Mouse (Mus musculus) spleen, postnatal 4 days (tissue): ENCODE measurements around the gene Mfap2.
A peak's percentile ranks its signal among the peaks of the same experiment; 100 is the strongest.

ENCODE experiments used
- DNase-seq, 2 experiments: peaks; one replicate each; pipeline ENCODE4 v3.0.0; 2022; ENCODE audit warnings: low spot score in 2 of 2

The Mfap2 gene

DNA sequence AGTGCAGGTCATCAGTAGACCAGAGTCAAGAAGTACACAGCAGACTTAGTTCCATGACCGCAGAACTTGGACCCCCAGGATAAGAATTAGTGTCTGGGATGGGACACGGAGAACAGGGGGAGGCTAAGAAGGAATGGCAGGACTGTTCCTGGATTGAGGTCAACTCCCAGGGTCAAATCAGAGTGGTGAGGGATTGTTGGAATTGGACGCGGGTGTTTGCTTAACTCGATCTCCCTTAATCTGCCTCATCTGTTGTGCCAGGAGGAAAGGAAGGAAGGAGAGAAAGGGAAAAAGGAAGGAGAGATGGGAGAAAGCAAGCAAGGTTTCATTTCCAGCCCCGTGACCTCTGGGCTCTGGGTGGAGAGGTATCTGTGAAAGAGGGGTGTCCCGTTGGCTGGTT, at the start of gene Mfap2:
Gene Mfap2 (plus strand): TSS at position 301 of the 400 bp plus-strand sequence.
- no peak for DNase-seq

DNA sequence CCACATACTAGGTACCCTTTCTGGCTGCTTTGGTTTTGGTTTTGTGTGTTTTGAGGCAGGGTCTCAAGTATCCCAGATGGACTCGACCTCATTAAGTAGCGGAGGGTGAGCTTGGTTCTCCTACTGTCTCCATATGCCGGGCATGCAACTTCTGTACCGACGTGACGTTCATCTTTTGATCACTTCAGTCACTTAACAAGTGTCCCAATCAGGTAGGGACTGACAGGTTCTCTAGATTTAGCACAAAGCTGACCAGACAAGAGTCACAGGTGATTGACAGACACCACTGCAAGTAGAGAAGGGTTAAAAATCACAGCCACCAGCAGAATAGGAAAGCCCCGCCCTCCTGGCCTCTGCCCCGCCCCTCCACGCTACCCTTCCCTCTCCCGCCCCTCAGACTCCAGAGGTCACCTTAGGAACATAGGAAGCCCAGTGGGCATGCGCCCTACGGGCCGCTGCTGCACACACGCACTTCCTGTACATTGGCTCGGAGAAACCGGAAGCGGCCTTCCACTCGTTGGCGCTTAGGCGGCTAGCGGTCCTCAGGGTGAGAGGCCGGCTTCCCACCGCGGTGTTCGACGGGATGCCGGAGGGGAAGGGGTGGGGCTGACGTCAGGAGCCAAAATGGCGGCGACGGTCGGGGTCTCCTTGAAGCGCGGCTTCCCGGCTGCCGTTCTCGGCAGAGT, 49.3 kb upstream of the Mfap2 start, which contains the start of gene Sdhb:
Gene Sdhb (plus strand): TSS at position 423 of the 686 bp plus-strand sequence.
- peak; percentile 92 to 95 for DNase-seq

DNA sequence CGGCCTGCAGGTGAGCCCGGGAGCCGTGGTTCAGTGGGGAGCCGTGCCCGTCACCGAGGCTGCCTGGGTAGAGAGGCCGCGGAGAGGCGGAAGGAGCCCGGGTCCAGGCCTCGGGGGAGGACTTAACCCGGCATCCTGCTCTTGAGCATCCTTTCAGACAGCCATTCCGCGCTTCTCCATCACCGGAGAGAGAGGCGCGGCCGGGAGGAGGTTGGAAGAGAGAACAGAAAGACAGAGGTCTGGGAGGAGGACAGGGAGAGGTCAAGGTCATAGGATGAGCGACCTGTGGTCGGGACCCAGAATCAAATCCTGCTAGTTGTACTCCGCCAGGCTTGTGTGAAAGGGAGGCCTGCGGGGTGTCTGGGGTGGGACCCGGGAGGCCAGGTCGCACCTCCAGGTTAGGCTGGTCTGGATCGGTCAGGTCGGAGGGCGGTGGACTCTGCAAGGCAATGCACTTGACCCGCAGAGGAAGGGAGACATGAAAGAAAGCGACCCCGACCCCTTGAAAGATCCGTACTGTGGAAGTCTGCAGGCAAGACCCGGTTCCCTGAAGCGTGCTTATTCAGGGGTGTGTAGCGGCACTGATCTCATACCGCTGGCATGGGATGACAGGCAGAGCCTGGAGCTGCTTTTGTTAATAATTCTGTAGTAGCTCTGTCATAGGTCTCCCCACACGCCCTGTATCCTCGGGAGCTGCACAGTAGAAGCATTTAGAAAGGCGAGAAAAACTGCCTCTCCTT, 48.6 kb upstream of the Mfap2 start:
- peak in 1 of 2 experiments; percentile 31 for DNase-seq

DNA sequence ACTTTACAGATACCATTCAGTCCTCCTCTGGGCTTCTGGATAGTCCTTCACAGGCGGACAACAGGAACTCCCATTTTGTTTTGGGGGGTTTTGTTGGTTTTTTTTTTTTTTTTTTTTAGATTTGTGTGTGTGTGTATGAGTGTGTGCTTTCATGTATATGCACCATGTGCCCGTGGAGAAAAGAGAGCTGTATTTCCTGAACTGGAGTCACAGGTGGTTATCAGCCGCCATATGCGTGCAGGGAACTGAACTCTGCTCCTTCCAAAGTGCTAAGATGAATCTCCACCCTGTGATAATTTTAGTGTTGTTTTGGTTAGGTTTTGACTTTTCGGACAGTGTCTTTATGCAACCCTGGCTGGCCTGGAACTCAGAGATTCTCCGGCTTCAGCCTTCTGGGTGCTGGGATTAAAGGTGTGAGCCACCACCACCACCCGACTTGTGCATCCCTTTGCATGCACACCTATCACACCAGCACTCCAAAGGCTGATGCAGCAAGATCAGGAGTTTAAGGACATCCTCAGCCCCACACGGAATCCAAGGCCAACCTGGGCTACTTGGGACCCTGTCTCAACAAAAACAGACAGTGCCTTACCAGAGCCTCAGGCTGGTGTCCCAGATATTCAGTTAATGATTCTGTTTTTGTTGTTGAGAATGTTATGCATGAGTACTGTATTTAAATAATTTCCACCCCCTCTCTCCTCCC, 47.9 kb upstream of the Mfap2 start:
- no peak for DNase-seq

DNA sequence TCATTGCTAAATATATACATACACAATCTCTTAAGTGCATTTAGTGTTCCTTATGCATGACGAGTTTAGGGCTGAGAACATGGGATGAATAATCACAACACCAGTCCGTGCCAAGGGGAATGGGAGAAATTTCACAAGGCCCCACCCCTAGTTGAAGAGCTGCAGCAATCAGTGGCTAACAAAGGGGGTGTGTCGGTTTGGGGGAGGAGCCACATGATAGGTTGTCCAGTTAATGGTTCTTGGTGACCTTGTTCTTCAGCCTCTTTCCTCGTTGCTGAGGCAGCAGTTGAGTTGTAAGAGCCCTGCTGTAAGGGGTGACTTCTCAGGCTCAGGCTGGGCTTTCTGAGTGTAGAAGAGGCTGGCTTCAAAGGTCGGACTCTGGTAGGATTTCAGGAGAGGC, 47.3 kb upstream of the Mfap2 start:
- DNase-seq: peak; percentile 47 to 61

DNA sequence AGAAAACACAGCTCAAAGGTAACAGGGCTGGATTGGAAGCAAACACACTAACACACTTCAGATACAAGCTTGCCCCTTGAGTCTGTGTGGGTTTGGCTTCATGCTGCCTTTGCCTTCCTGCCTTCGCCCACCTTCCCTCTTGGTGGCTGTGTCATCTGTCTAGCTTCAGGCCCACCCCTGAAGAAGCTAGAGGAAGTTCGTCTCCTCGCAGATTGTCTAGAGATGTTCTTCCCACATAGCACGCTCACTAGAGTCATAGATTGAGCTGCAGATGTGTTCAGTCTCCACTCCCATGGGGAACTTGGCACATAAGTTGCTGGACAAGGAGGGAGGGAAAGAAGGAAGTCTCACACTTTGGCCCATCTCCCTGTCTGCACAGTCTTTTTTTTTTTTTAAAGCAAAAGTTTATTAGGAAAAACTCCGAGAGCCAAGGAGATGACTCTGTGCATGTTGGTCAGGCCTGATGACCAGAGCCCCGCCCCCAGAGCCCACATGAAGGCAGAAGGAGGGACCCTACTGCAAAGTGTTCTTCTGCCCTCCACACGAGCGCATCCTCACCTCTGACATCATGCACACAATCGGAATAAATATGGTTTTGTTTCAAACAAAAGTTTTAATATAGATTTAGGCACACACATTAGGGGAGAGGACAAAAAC, 46.1 kb upstream of the Mfap2 start:
- DNase-seq: peak in 1 of 2 experiments; percentile 59

DNA sequence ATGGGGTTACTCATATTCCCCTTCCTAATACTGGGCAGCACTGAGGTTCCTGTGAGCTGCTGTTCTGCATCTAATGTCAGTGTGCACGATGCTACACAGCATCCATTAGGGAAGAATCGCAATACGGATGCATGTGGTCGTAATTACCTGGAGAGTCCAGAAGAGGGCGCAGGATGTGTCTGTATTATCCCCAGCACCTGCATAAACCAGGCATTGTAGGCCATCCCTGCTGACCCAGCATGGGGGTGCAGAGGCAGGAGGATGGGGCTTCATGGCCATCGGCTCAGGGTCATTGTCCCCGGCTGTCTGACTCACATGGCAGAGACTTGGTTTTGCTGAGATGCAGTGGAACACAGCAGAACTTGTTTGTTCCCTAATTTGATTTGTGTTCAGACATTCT, 45.6 kb upstream of the Mfap2 start:
- peak; percentile 68 to 82 for DNase-seq

DNA sequence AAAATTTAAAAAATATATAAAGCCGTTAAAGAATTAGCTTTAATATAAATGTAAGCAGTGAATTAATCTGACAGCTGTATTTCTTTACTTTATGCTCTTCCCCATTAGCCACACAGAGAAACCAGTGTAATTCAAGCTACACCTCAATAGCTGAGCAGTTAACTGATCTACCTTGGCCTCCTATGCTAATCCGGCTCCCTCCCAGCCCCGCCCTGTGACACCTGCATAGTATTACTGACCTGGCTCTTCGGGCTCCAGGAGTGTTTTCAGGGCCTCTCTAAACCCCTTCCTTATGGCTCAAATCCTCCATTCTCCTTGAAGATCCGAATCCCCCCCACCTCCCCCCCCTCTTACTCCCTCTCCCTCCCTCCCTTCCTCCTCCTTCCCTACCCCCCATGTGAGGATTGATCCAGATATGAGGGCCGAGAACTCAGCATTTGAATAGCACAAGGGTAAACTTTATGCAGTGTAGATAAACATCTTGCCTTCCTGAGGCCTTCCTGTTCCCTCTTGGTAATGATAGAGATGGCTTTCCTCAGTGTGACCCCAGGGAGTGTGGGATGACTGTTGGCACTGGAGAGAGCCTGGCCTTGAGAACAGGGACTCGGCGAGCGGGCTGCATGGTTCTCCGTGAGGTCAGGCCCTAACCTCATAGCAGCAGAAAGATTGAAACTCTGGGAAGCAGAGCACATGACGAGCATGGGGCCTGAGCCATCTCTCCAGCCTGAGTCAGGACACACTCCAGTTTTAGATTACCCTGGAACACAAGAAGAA, 42.6 kb upstream of the Mfap2 start:
- DNase-seq: no peak

DNA sequence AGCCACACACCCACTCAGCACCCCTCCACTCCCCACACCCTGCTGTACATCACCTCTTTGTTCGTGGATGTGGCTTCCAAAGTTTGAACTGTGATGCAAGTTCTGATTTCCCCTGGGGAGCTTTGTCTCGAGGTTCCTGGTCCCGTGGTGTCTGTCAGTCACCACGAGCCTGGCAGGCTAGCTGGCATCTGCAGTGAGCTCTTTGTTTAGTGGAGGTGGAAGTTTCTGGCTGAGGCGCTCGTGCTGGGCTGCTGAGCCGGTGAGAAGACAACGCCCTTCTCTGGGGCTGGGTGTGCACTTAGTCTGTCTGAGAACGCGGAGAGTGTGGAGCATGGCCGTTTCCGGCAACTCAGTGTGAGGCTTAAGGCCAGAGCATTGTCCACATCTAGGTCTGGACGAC, 38.5 kb upstream of the Mfap2 start:
- no peak for DNase-seq

DNA sequence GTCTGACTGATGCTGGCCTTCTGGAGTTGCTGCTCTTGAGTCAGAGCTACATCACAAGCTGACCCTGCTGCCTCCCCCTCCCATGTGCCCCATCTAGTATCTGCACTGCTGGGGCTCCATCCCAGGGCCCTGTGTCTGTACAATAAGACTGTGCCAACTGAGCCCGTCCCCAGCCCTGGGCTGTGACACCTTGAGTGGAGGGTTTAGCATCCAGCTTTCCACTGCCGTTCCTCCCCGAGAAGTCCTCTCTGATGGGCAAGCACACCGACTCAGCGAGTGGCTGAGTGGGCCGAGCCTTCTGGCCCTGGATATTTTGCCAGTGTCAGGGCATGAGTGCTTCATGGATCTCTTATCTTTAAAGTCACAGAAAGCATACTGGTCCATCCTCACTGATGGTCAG, 35.8 kb upstream of the Mfap2 start:
- DNase-seq: peak in 1 of 2 experiments; percentile 56

DNA sequence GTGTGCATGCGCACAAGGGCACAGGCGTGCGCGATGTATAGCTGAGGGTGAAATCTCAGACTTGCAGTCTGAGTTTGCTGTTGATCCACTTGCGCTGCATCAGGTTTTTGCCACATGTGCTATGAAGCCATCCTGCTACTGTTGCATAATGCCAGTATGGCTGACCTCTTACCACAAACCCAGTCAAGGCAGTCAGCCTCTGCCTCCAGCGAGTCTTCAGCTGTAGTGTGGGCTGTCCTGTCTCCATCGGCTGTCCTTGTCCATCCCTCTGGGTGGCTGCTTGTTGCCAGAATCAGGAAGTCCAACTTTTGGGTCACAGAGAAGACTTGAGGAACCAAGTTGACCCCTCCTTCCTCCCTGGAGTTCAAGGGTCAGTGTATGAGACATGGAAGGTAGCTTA, 34.9 kb upstream of the Mfap2 start:
- no peak for DNase-seq

DNA sequence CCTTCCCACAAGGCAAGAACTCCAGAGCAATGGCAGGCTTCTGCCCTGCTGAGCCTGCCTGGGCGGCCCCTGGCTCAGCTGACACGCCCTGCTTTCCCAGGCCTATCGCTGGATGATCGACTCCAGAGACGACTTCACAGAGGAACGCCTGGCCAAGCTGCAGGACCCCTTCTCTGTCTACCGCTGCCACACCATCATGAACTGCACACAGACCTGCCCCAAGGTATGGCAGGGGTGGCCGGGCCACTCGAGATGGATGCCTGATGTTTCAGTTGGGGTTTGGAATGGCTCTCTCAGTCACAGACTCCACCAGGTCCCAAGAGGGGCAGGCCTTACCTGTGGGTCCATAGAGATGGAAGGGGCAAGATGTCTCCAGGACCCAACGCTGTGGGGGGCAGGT, 32.9 kb upstream of the Mfap2 start:
- peak in 1 of 2 experiments; percentile 59 for DNase-seq

DNA sequence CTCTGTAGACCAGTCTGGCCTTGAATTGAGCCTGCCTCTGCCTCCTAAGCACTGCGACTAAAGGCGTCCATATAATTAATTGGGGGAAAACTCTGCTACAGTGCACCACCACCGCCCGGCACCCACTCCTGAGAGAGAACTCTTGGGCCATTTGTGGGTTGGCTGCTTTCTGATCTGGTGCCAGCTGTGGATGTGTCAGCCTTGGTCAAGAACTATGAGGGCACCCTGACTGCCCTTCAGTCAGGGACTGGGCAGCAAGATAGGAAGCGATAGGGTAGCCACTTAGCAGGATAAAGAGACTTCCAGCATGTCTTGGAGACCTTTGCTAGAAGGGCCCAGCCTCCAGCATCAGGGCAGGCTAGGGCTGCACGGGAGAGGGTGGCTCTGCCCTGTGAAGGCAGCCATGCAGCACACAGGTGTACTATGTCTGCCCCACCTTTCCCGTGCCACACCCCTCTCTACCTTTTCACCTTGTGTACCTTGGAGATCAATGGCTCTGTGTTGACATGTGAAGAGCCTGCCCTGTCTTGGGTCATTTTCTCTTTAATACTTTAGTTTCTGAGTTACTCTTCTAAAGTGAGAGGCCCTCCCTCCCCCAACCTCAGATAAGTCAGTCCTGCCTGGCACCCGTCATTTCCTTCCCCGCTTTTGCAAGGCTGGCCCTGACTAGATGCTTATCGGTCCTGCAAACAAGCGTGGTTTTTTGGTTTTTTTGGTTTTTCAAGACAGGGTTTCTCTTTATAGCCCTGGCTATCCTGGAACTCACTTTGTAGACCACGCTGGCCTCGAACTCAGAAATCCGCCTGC, 32.1 kb upstream of the Mfap2 start:
- peak in 1 of 2 experiments; percentile 58 for DNase-seq

DNA sequence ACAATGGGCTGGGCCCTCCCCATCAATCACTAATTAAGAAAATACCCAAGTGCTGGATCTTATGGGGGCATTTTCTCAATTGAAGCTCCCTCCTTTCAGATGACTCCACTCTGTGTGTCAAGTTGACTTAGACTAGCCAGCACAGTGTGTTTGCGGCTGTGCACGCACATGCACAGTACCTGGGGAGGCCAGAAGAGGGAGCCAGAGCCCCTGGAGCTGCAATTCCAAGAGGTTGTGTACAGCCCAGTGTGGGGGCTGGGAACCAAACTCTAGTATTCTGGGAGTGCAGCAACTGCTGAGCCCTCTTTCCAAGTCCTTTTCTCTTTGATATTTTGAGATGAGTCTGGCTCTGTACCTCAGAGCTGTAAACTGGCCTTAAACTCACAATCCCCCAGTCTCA, 28.6 kb upstream of the Mfap2 start:
- DNase-seq: no peak

DNA sequence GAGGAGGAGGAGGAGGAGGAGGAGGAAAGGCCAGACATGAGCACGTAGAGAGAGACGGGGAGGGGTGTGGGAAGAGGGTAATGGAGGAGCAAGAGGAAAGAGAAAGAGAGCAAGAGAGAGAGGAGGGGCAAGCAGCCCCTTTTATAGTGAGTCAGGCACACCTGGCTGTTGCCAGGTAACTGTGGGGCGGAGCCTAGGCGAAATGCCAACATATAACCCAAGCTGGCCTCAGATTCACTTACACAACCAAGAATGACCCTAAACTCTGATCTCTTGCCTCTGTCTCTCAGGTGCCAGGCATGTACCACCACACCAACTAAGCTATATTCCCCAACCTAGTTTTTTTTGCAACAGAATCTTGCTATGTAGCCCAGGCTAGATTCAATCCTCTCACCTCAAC, 27.4 kb upstream of the Mfap2 start:
- no peak for DNase-seq

DNA sequence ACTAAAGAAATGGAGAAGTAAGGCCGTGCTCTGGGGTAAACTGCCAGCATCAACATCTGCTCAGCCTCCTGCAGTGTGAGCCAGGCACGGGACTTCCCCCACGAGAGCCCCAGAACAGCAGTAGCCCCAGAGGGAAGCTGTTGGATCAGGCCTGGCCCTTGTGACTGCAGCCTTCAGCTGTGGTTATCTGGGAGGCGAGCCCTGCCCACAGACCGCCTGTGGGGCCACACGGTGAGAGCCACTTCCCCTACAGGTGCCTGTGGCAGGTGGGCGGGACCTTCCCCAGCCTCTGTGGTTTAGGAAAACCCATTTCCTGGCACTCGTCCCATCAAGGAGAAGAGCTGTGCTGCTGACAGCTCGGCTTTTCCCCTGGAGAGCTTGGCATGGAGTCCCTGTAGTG, 26.8 kb upstream of the Mfap2 start:
- DNase-seq: peak; percentile 73 to 83

DNA sequence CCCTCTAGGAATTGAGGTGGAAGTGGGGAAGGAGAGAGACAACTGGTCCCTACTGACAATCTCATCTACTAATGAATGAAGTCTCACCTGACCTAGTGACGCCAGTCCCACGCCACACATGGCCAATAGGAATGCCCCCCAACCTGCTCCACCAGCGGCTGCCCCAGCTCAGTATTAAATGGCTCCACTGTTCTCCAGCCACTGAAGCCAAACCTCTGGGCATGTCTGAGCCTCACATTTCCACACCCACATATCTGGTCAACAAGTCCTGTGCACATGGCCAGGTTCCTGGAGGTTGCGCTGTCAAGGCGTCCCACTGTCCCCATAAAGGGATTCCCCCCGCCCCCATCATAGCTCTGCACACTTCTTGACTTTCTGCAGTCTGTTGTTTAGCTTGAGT, 25.7 kb upstream of the Mfap2 start:
- peak in 1 of 2 experiments; percentile 59 for DNase-seq

DNA sequence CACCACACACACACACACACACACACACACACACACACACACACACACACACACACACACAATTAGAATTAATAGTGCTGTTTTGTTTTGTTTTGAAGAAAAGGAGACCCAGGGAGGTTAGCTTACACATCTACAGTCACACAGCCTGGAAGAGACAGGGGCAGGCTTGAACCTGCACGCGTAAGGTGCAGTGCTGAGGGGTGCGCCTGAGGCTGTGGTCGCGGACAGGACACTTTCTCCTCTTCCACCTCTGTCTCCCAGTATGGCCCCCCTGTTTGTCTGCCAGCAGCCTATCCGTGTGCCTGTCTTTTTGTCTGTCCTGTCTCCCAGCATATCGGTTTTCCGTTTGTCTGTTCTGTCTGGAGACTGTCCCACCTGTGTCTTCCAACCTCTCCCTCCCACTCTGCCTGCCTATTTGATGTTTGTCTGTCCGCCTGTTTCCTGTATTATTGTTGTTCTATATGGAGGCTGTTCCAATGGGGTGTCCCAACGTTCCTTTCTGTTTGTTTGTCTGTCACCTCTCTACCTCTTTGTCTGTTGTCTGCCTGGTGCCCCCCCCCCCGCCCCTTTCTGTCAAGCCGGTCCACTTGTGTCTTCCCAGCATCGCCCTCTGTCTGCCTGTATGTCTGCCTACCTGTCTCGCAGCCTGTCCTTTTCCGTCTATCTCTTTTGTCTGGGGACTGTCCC, 24.1 kb upstream of the Mfap2 start:
- DNase-seq: peak in 1 of 2 experiments; percentile 13

DNA sequence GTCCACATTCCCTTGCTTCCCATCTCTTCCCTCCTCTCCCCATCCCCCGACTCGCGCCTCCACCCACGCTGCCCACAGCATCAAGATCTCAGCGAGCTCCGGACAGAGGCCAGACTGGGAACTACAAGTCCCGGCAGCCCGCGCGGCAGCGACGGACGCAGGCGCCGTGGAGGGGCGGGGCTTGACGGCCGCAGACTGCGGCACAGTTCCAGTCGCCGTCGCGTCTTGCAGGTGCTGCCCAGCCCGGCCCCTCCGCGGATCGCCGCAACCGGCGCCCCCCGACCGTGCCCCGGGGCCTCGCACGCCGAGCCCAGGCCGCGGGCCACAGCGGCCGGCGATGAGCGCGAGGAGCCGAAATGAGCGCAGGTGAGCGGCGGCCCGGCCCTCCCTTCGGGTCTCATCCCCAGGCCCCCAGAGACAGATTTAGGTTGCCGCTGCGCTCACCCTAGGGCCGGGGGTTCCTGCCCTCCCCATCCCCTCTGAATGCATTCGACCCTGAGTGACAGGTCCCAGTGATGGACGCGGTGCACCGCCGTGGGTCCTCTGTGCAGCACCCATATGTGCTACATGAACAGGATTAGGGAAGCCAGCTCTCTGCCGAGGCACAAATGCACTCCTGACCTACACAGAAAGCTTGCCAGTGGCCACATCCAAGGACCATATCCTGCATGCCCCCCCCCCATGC, 23.4 kb upstream of the Mfap2 start, which contains the start of gene Atp13a2:
Gene Atp13a2 (plus strand): TSS at position 163 of the 685 bp plus-strand sequence.
- DNase-seq: peak; percentile 89 to 95
